Mouse (Mus musculus) thymus, postnatal 10 days (tissue): Measurements from ENCODE around the gene Slc5a4a.

Source experiments
- DNase-seq, 2 experiments: peaks; one replicate each; pipeline ENCODE4 v3.0.0; 2021; ENCODE audit warnings: low spot score in 2 of 2

The Slc5a4a gene

GRCm38 (mm10) chr10:76147278-76147677 lies at the start of gene Slc5a4a:
Slc5a4a (plus strand) TSS chr10:76147451.
- no peak for DNase-seq

- DNase-seq, result no peak
These were observed 36.4 kb upstream of the Slc5a4a start, which contains the start of gene Slc5a4b for GRCm38 (mm10) chr10:76110861-76111260. Slc5a4b (minus strand) TSS chr10:76110961.

GRCm38 (mm10) chr10:76117966-76118365 lies 29.3 kb upstream of the Slc5a4a start:
- DNase-seq, result peak; percentile 22 to 73

GRCm38 (mm10) chr10:76118741-76119140 lies 28.5 kb upstream of the Slc5a4a start:
- DNase-seq, result peak in 1 of 2 experiments; percentile 42

- DNase-seq, result no peak
These were observed 27.0 kb upstream of the Slc5a4a start for GRCm38 (mm10) chr10:76120124-76120711.

- DNase-seq, result no peak
These were observed 25.8 kb upstream of the Slc5a4a start for GRCm38 (mm10) chr10:76121495-76121894.

GRCm38 (mm10) chr10:76132506-76132905 lies 14.7 kb upstream of the Slc5a4a start:
- no peak for DNase-seq

GRCm38 (mm10) chr10:76136318-76136717 lies 10.9 kb upstream of the Slc5a4a start:
- DNase-seq, result no peak

GRCm38 (mm10) chr10:76146846-76147245 lies 405 bp upstream of the Slc5a4a start:
- DNase-seq, result no peak

GRCm38 (mm10) chr10:76155911-76156310 lies 8.7 kb downstream of the Slc5a4a start:
- no peak for DNase-seq

GRCm38 (mm10) chr10:76157528-76157927 lies 10.3 kb downstream of the Slc5a4a start:
- DNase-seq, result no peak

GRCm38 (mm10) chr10:76158009-76158408 lies 10.8 kb downstream of the Slc5a4a start:
- no peak for DNase-seq

- DNase-seq, result no peak
These were observed 27.6 kb downstream of the Slc5a4a start for GRCm38 (mm10) chr10:76174899-76175298.

GRCm38 (mm10) chr10:76185216-76185615 lies 38.0 kb downstream of the Slc5a4a start:
- DNase-seq, result no peak

GRCm38 (mm10) chr10:76188010-76188409 lies 40.8 kb downstream of the Slc5a4a start:
- no peak for DNase-seq

GRCm38 (mm10) chr10:76201416-76201815 lies 54.2 kb downstream of the Slc5a4a start:
- no peak for DNase-seq

- DNase-seq, result peak; percentile 6 to 70
These were observed 54.7 kb downstream of the Slc5a4a start for GRCm38 (mm10) chr10:76201978-76202377.

GRCm38 (mm10) chr10:76203798-76204283 lies 56.6 kb downstream of the Slc5a4a start:
- peak in 1 of 2 experiments; percentile 26 for DNase-seq

- DNase-seq, result no peak
These were observed 60.1 kb downstream of the Slc5a4a start for GRCm38 (mm10) chr10:76207262-76207796.

GRCm38 (mm10) chr10:76209241-76209640 lies 62.0 kb downstream of the Slc5a4a start:
- DNase-seq, result no peak

- no peak for DNase-seq
These were observed 63.6 kb downstream of the Slc5a4a start for GRCm38 (mm10) chr10:76210806-76211205.

- DNase-seq, result no peak
These were observed 64.9 kb downstream of the Slc5a4a start for GRCm38 (mm10) chr10:76212121-76212520.

GRCm38 (mm10) chr10:76214161-76214560 lies 66.9 kb downstream of the Slc5a4a start:
- DNase-seq, result no peak
